Mouse (Mus musculus) MEL-GATA-1-ER (cell line): ENCODE measurements at regions not wholly inside any gene's neighbourhood (a gene's known extent, or its start where the extent isn't known, plus 50 kb on each side); places are given as distances from the start of the nearest gene placed in this dataset.

Experiments used
- DNase-seq: peaks from one replicate; pipeline ENCODE4 v3.0.0-alpha.2; 2012; ENCODE audit warnings: low read depth; ENCODE audit errors: extremely low read depth

DNA sequence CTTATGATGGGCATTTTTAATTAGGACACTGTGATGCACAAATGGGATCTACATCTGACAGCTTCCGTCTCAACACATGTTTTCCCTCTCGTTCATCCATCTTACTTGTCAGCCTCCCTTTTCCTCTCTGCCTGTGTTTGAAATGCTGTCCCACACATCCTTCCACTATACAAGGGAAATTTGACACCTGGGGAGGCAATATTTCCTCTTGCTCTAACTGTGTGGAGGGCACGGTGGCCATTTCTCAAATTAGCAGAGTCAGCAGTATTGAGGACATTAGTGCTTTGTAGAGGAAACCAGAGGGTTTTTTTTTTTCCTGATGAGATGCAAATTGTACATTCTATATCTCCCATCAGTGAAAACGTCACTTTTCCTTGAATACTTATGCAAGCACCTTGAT lies 712.2 kb downstream of the Slc4a3 start:
- no peak for DNase-seq

DNA sequence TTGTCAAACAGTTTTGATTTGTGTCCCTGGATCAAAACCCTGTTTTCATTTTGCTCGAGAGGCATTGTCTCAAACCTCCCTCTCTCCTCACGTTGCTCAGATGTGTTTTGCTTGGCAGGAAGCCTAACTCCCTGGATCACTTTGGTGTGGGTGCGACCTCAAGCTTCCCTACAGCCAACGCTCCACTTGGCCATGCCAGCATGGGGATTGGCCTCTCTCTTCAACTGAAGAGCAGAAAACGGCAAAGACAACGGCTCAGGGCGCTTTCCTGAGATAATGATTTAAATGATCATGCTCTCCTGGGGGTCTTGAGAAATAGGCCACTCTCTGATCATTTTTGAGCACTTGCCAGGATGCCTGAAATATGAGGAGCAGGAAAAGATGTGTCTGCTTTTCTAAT lies 730.1 kb downstream of the Slc4a3 start:
- DNase-seq = no peak

DNA sequence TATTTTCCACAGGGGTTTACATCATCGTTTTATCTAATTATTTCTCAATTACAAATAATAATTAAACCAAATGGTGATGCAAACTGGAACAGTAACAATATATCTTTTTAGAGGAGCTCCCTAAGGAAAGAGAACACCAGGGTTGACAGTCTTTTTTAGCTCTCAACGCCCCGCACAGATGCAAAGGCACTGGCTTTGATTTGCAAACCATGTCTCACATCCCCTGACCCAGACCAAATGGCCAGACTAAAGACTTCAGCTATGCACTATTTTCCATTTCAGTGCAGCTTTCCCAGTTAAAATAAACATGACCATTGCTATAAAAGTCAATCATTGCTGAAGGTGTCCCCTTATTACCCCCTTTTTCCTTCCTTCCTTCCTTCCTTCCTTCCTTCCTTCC lies 730.6 kb downstream of the Slc4a3 start:
- DNase-seq = no peak

DNA sequence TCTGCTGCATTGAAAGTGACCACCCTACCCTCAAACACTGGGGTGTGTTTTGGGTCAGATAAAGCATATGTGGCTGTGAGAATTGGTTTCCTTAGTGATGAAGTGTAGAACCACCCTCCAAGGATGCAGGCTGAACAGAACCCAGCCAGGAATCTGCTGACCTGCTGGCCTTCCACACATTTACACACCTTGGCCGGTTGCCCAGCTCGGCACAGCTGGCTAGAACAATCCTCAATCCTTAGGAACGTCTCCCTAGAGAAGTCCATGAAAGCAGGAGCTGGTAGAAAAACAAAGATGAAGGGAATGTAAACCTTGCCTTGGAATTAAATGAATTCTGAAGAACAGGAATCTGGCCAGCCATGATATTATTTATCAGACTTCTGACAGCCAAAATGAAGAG lies 737.3 kb downstream of the Slc4a3 start:
- no peak for DNase-seq

DNA sequence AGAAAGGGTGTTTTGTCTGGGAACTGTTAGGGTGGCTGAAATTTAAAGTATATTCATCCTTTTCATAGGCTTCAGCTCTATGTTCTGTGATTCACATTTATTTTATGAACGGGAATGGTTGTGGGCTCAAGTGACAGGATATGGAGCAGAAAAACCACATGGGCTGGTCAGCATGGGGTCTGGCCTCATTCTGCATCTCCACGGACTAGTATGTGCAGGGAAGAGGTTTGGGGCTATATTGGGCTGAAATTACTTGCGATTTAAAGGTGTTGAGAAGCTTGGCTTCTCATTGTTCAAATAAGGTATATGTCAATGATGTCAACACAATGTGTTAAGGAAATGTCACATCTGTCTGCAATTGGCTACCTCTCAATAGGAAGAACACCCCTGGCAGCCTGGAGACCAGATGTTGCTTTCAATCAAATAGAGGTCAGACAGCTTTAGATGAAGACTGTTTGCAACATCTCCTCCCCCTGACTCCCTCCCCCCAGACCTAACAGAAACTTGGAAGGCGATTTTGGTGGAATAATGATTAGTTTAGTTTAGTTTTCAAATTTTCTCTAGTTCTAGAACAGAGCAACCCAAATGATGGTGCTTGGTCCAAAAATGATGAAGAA lies 777.0 kb downstream of the Slc4a3 start:
- DNase-seq = no peak

DNA sequence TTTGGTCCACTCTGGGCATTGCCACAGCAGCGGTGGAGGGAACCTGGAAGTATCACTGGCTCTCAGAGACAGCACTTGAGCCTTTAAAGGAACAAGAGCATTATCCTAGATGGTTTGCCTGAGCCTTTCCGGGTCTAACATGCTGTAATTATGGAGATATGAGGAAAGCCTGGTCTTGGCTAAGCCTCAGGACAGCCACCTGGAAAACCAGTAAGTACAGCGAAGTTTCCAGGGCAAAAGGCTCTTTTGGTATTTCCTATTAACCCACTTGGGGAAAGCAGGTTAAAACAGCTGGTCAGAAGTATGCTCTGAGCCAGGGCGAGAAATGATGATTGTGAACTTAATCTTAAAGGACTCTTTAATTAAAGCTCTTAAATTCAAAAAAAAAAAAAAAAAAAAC lies 777.5 kb downstream of the Slc4a3 start:
- no peak for DNase-seq

DNA sequence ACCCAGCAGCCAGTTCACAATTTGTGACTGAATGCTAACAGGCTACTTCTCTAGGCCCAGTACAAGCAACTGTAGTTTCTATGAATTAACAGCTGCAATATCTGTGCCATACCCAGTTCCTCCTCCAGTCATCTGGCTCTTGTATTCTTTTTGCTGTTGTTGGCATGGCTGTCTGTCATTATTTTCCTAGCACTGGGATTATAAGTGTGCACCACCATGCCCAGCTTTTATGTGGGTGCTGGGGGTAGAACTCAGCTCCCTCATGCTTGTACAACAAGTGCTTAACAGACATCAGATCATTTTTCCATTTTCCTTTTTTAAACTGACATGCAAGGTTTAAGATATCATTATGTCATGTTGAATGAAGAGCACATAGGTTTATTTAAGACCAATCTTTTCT lies 789.9 kb downstream of the Slc4a3 start:
- DNase-seq = no peak

DNA sequence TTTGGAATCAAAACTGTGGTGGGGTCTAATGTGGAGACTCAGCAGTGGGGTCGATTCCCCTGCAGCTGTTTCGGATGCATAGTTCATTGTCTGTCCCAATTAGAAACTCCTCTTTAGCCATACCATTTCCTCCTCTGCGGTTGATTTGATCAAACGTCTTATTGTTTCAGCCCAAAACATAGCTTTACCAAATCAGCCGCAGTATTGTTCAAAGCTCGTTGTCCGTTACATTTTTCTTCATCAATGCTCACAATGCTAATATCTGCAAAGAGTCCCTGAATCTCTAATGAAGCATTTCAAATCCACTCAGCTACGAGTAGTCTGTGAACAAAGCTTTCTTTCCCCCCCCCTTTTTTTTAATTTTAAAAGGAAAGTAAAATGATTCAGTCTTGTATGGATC lies 816.0 kb downstream of the Slc4a3 start:
- no peak for DNase-seq

DNA sequence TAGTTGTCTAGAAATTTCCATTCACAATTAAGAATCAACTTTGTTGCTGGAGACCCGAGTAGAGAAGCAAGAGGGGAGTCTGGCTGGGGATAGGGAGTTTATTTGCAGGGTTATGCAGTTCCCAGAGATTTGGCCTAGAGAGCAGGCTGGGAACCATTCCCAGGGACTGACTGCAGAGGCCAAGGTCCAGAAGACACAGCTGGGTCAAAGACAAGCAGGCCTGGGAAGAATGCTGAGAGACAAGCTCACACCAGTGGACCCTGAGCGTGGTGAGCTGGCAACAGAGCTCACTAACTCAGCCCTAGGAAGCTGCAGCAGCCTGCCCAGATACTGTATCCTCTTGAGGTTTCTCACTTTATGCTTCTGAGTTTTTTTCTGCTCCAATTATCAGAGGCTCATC lies 827.9 kb downstream of the Slc4a3 start:
- no peak for DNase-seq

DNA sequence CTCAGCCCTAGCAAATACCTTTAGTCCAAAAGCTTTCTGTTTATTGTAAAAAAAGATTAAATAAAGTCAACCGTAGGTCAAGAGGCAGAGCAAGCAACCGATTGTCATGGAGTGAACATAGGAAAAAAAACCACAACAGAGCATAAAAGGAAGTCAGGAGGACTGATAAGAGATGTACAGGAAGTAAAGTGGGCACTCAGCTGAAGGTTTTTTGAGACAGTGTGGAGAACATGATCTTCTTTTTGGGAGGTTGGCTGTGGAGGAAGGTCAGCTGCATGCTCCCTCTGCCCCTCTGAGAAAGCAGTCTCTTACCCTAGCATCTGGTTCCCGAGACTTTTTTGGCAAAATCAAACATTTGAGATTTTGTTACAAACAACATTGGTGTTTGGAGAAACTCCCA lies 832.1 kb downstream of the Slc4a3 start:
- no peak for DNase-seq

DNA sequence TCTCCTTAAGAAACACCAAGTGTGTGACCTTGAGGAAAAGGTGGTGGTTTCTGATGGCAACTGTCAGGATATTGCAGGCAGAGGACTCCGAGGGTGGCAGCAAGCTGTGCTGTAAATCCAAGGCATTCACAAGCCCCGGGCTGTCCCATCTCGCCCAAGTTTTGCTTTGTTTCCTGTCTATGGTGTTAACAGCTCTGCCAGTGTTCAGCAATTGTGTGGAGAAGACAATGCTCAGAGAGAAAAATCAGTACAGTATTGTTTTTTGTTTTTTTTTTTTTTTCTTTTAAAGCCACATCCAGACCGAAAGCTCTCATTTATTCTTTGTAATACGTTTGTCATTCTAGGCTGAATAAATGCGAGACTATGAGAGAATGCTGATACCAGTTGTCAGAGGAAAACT lies 846.5 kb downstream of the Slc4a3 start:
- no peak for DNase-seq

DNA sequence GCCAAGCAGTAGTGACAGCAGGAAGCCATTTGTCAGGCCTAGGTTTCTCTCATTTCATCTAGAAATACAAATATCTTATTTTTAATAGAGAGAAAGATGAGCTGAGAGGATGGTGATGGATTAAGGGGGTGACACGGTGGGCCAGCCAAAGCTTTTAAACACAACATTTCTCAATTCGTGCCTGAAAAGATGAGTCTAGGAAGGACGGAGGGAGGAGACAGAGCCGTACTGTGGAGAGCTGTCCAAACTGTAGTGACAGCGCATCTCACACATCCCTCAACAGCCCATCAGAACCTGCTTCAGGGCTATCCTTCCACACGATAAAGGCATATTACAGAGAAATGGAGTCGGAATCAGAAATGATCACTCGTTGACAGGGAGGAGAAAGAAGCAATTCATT lies 848.0 kb downstream of the Slc4a3 start:
- no peak for DNase-seq

DNA sequence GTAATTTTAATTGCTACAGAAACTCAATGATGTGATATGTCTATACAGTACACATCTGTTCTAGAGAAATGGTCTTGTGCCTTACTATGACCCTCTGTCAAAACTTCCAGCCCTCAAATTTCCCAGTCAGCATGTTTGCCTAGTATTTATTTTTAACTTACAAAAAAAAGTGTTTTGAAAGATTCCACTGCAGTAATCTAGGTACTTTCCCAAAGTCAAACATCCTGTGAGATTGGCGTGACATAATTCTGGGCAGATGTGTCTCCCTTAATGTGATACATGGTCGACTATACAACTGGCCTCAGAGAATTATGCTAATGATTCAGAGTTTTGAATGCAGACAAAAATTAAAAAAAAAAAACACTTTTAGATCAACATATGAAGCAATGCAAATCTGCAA lies 856.8 kb downstream of the Slc4a3 start:
- no peak for DNase-seq

DNA sequence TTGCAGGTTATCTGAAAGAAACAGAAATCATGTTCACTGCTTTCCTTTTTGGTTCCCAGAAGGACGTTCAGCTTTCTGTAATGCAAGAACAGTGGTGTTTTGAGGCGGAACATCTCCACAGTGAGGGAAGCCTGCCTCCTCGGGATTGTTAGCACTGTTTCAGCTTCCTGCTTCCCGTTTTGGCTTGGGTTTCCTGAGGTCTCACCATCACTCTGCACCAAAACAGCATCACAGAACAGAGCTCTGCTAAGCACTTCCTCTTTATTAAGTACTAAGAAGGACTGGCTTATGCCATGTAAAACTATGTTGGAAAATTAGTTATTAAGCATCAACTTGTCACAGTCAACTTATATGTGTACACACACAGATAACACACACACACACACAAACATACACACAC lies 857.9 kb downstream of the Slc4a3 start:
- DNase-seq = no peak

DNA sequence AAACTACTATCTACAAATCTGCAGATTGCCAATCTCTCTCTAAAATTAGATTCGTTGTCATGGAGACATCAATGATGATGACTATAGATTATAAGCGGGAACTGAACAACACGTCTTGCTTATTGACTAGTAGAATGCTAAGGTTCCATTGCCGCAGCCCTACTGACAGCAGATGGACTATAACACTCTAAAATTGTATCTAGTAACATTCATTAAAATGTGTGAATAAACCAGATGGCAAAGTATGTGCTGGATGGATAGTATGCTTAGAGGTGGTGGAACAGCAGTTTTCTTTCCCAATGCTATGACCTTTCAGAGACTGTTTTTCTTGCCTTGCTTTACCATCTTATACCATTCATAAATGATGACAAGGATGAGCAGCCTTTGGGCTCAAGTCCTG lies 864.7 kb downstream of the Slc4a3 start:
- no peak for DNase-seq

DNA sequence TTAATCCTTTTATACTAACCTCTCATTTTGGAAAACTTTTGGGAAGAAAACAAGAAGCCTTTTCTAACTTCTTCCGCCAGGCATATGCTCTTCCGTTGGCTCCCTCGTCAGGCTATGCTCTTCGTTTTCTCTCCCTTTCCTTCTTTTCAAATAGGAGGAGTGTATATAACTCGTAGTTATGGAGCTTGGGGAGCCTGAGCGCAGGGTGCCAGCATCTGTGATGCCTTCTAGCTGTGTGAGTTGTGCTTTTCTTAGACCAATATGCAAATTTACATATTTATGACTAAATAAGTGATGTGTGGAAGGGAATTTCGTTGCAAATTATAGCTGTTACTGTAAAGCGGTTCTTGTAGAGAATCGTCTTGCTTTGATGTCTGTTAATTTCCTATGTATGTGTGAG lies 874.5 kb downstream of the Slc4a3 start:
- DNase-seq = no peak

DNA sequence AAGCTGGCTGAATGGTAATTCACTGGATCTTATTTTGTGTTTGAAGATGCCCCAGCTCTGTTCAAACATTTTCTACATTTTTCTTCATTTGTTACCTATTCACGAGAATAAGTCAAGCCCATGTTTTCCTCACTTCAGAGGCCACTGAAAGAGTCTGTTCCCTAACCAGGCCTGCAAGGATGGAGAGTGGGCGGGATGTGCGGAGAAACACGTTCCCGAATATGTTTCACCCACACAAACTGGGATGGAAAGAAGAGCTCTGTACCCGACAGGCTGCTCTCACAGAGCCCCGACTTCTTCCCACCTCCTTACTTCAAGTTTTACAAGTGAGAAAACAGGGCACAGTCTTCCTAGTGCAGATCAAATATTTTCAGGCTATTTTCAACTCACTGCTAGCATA lies 881.4 kb downstream of the Slc4a3 start:
- no peak for DNase-seq

DNA sequence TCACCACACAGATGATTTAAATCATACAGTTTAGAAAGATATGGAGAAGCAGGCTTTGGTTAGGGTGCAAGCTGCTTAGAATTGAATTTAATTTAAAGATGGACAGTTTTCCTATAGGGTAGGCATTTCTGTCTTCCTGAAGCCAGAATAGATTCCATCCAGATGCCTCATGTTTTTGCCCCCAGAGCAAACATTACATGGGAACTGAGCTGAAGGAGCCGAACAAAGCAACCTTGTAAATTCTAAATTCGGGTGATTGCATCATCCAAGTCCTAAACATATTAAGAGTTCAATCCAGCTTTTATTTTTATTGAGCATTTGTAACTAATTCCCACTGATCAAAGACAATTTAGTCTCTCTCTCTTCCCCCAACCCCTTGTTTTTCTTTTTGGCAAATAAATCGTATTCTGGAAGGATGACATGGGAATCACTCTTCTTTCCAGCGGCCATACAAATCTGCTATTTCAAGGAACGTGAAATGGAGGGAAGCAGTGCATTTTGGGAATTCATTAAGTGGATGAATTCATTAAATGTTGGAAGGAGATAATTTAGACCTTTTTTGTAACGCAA lies 884.1 kb downstream of the Slc4a3 start:
- DNase-seq = no peak

DNA sequence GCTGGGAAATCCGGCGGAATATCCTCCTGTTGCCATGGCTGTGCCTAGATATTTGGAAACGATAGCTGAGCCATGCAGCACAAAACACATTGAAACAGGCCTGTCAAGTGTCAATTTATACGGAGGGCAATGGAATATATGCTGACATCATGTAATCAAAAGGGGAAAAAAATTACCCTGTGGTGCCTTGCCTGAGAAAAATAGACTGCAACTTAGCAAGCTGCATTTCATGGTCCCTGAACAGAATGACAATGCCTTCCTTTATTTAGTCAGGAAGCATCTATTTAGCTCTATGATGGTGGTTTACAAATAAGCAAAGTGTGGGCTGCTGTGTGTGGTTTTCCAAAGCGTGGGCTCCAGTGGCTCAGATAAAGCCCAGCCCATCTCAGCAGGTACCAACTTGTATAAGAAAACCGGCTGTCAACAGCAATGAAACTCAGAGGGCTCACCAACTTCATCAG lies 887.4 kb downstream of the Slc4a3 start:
- no peak for DNase-seq

DNA sequence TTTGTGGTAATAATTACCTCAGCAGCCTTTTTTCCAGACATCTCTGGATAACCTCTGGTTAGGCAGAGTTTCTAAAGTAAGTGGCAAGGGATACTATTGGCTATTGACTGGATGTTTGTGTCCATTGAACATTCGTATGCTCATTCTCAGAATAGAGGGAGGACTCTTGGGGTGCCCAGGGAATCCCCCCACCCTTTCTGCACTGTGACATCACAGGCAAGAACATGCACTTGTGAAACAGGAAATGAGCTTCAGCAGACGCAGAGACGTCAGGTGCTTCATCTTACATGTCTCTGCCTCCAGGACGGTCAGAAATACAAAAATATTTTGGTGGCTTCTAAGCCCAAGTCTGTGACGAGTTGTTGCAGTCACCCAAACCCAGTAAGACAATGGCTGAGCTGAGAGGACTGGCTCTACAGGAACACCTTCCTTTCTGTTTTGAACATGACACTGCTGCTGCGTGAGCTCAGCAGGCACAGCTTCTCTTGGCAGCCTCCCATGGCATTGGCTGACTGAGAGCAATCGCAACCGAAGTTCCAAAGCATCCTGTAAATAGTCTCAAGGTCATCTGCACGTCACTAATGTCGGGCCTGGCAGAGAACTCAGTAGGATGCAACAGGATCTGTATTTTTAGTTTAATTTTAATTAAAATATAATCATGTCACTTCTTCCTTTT lies 904.6 kb downstream of the Slc4a3 start:
- DNase-seq = no peak

DNA sequence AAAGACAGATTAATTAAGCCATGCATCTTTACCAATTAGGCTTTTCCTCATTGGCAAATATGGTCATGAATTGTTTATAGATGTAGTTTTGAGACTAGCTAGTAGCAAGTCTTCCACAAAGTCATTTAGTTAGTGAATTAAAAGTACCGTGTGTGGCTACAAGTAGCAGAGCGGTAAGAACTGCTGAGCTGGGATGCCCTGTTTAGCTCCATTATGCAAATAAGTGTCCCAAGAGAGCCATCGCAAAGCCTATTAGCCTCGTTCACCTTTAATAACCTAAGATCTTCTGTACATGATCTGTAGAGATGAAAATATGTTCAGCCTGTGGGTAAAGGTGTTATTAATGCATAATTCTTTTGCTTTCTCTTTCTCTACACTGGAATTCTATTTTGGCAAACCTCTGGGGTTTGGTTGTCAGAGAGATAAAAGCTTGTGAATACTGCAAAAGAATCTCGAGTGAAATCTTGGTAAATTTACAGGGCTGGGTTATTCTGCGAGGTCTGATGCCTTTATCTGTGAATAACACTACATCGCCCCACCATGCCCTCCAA lies 907.2 kb downstream of the Slc4a3 start:
- no peak for DNase-seq

DNA sequence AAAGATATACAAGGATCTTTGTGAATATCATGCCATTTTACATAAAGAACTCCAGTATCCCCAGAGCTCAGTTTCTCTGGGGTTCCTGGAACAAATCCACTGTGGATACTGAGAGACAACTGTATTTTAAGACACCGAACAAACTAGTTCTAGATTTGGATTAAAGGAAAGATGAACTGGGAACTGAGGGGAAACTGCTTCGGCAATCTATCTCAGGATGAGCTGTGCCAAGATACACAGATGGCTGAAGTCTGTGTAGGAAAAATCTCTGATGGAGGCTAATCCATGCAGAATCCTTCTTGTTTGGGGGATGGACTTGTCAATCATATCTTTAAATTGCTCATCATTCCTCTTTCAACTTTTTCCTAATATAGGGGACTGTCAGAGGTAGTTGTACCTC lies 920.5 kb downstream of the Slc4a3 start:
- no peak for DNase-seq

DNA sequence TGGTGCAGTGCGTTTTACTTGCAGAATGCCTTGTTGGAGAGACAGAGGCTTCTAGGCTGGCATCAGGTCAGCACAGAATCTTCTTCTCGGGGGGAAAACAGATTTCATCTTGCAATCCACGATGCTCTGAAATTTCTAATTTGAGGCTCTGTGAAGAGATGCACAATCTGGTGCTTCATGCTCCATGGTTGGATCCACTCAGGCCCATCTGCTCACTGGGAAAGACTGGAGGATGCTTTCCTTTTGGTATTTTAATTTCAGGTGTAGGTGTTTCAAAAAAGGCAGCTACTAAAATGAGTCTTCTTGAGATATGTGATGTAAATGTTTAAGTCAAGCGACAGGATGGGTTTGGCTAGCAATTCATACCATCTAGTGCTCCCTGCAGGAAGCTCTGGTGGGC lies 938.1 kb downstream of the Slc4a3 start:
- DNase-seq = no peak
